Mouse (Mus musculus): ENCODE measurements around the gene Tjp3.

DNA sequence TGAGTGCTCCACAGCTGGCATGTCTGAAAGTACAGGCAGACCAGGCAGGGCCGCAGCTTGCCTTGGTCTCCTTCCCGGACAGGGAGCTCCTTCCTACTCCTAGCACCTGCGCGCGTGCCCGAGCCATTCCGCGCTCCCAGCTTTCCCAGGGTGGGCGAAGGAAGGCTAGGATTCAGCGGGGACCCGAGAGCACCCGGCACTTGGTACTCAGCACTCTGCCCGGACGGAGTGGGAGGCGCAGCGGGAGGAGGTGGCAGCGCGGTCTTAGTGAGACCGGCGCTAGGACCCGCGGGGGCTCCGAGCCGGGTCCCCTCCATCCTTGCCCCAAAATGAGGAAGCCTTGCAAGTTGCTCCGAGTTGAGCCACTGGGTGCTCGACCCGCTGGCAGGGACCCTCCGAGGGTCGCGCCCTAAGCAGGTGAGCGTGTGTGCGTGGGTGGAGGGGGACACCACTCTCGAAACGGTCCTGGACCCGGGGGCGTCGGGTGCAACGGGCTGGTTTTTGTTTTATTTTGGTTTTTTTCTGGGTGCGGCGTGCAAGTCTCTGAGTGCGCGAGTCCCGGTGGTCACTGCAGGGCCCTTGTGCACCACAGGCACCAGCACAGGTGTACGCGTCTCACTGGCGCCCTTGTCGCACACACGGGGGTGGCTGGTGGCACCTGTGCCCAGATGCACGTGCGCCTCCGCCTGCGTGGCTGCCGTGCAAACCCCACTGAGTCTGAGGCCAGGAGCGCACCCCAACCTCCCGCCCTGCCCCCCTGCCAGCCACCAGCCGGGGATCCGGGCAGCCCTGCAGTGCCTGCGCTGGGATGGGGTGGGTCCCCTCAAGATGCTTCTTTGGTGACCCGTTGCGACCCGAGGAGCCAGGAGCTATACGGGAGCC is 34.0 kb downstream of the Tjp3 start:
- no peak for TF ChIP-seq CTCF (IDR thresholded peaks at IDR 0.05; ENCODE audit: low read depth, low read length)
- TF ChIP-seq POLR2A (IDR thresholded peaks at IDR 0.05; ENCODE audit: insufficient read depth, low read length), result no peak

Data from ES-Bruce4 (cell line).